Mouse (Mus musculus) G1E (cell line): ENCODE results near the gene Tgfb1i1. TPM values are rescaled to one million over a fixed set of nuclear protein-coding genes. Genes with fewer than 3 reads are reported as not detected.

Source experiments
- ATAC-seq: 2 replicates; pipeline ENCODE4 v1.8.0; 2016; ENCODE audit warnings: mild to moderate bottlenecking; ENCODE audit not compliant: insufficient number of reproducible peaks, poor library complexity, low FRiP score, severe bottlenecking; ENCODE audit errors: extremely low read depth
- DNase-seq: peaks from one replicate; pipeline ENCODE4 v3.0.0; 2012; ENCODE audit warnings: low spot score
- H3K27me3 ChIP-seq: 2 replicates; pipeline ENCODE4 v1.6.1; 2012; ENCODE audit warnings: mild to moderate bottlenecking, low read length, inconsistent platforms; ENCODE audit not compliant: insufficient read depth
- H3K36me3 ChIP-seq: replicated peaks from 2 replicates; pipeline ENCODE3; 2012; ENCODE audit warnings: mild to moderate bottlenecking, inconsistent platforms
- H3K4me1 ChIP-seq: 2 replicates; pipeline ENCODE4 v1.6.1; 2012; ENCODE audit warnings: low read depth, low read length, inconsistent platforms, mixed read lengths; ENCODE audit not compliant: insufficient read depth
- H3K4me3 ChIP-seq: 2 replicates; pipeline ENCODE4 v1.5.1; 2012; ENCODE audit warnings: low read depth, mild to moderate bottlenecking, inconsistent platforms, low read length, moderate library complexity, mixed read lengths
- H3K9me3 ChIP-seq: replicated peaks from 2 replicates; pipeline ENCODE4 v1.6.1; 2012; ENCODE audit warnings: inconsistent platforms
- CTCF ChIP-seq: IDR thresholded peaks from 2 replicates; pipeline ENCODE4 v1.5.1; 2012; ENCODE audit warnings: low read depth, low read length, inconsistent platforms, mixed read lengths
- GATA1 ChIP-seq: IDR thresholded peaks from 2 replicates; pipeline ENCODE4 v1.6.1; 2012; ENCODE audit warnings: borderline replicate concordance, low read length, inconsistent platforms, mixed read lengths
- GATA2 ChIP-seq: IDR thresholded peaks from 2 replicates; pipeline ENCODE4 v1.6.1; 2012; ENCODE audit warnings: low read depth, low read length, inconsistent platforms, borderline replicate concordance
- POLR2AphosphoS5 ChIP-seq: IDR thresholded peaks from 2 replicates; pipeline ENCODE4 v1.6.1; 2012; ENCODE audit warnings: low read depth, low read length, inconsistent platforms; ENCODE audit not compliant: insufficient replicate concordance
- TAL1 ChIP-seq: conservative IDR thresholded peaks from 2 replicates; pipeline ENCODE4 v1.6.1; 2012; ENCODE audit warnings: low read depth, low read length, inconsistent platforms, mixed read lengths
- polyA plus RNA-seq: library from polyadenylated mRNA; stranded (reverse); fragments of >175 nt; gene quantifications from 2 replicates; pipeline ENCODE4 v1.2.3, GENCODE M21; 2012
- total RNA-seq, 2 experiments: library from RNA; stranded (forward) in 1 of 2; stranded (reverse) in 1 of 2; fragments of 200-1000 nt in 1 of 2; fragments of >200 nt in 1 of 2; fragmentation: Nextera tagmentation in 1 of 2; gene quantifications; 2 replicates each; pipeline ENCODE4 v1.2.3; 2014 to 2017

Gene Tgfb1i1
- total and polyA plus RNA-seq, 3 experiments = 0.05 to 0.11 TPM; not detected in 1

- H3K36me3 ChIP-seq = no peaks in the 10 kb centered on the region
- DNase-seq (peak; percentile 32), ATAC-seq (no peak; the same call in 1 of the 2 replicates)
- H3K9me3 ChIP-seq = no peaks in the 10 kb centered on the region
- no peaks in the 10 kb centered on the region for H3K4me1 ChIP-seq
- H3K4me3 ChIP-seq = no peak overlapping the region
- peak; percentile 83 for TF ChIP-seq CTCF
- TF ChIP-seq GATA1 = no peak
- peaks cover 10% of the 10 kb centered on the region for H3K27me3 ChIP-seq
Measured at GRCm38 (mm10) chr7:128208187-128208586, 38.4 kb upstream of the Tgfb1i1 start.

DNA sequence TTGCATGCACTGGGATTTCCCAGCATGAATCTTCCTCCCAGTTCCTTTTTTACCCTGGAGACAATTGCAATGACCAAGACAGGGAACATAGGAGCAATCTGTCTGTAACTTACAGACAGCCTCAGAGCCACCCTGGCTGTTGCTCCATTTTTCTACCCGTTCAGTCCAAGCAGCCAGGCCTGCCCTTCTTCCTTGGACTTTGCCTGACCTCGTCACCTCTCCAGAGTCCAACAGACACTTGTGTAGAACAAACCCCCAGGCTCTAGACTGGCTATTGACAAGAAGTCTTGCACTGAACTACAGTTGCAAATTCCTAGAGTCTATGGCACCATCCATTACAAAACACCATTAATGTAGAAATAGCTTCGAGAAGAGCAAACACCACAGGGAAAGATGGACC lies 36.8 kb upstream of the Tgfb1i1 start:
- TF ChIP-seq GATA1 (no peak), GATA2 (no peak), TAL1 (no peak), POLR2AphosphoS5 (no peak), CTCF (no peak)
- no peaks in the 10 kb centered on the region for H3K4me1 ChIP-seq
- H3K4me3 ChIP-seq = no peak overlapping the region
- H3K9me3 ChIP-seq = no peaks in the 10 kb centered on the region
- no peak for DNase-seq
- H3K27me3 ChIP-seq = peaks cover 22% of the 10 kb centered on the region
- no peak for ATAC-seq
- H3K36me3 ChIP-seq = no peaks in the 10 kb centered on the region

DNA sequence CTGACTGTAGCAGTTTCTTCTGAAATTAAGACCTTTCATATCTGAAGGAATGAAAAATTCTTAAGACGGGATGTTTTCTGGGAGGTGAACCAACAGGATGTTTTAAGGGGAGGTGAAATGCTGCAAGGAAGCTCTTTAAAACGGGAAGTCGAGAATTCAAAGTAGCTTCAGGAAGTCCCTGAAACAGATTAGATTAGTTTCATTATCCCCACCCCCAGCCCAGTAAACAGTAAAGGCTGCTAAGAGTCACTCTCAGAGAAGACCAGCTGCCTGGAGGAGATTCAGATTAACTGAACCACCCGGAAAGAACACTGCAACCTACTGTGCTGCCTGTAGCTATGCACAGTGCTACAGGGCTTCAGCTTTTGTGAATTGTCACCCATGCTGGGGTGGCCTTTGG lies 26.7 kb upstream of the Tgfb1i1 start:
- Histone ChIP-seq H3K9me3 (no peaks in the 10 kb centered on the region), H3K36me3 (no peaks in the 10 kb centered on the region), H3K27me3 (peaks cover 35% of the 10 kb centered on the region), H3K4me1 (no peaks in the 10 kb centered on the region), H3K4me3 (no peak overlapping the region)
- ATAC-seq = no peak
- no peak for TF ChIP-seq CTCF
- no peak for TF ChIP-seq GATA1
- TF ChIP-seq TAL1 = no peak
- no peak for TF ChIP-seq POLR2AphosphoS5
- no peak for TF ChIP-seq GATA2
- no peak for DNase-seq

DNA sequence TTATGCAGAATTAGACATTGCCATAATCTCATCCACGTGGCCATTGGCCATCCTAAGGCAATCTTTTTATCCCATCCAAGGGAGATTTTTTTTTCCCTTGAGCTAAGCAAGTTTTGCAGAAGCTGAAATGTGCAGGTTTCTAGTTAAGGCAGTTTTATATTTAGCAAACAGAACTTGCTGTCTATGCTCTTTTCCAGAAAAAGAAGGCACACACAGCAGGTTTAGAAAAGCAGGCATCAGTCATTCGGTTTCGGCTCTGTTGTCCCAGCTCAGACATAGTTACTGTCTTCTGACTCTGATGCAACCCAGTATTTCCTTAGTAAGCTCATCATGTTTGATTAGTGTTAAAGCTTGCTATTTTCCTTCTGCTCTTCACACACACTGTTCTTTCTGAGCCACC lies 25.7 kb upstream of the Tgfb1i1 start:
- TF ChIP-seq GATA2 (no peak), CTCF (no peak), POLR2AphosphoS5 (no peak)
- no peak for DNase-seq
- no peaks in the 10 kb centered on the region for H3K36me3 ChIP-seq
- no peaks in the 10 kb centered on the region; the same call in 1 of the 2 replicates for H3K4me1 ChIP-seq
- H3K9me3 ChIP-seq = no peaks in the 10 kb centered on the region
- H3K4me3 ChIP-seq = no peak overlapping the region
- ATAC-seq = no peak
- peaks cover 41% of the 10 kb centered on the region for H3K27me3 ChIP-seq

- Histone ChIP-seq H3K36me3 (peaks cover 17% of the 10 kb centered on the region), H3K4me1 (peaks cover 6% of the 10 kb centered on the region), H3K27me3 (peaks cover 23% of the 10 kb centered on the region), H3K4me3 (no peak overlapping the region), H3K9me3 (no peaks in the 10 kb centered on the region)
- DNase-seq = no peak
- ATAC-seq = no peak; the same call in 1 of the 2 replicates
- TF ChIP-seq TAL1 (no peak), POLR2AphosphoS5 (no peak), GATA1 (no peak), CTCF (no peak), GATA2 (no peak)
Measured at GRCm38 (mm10) chr7:128231741-128232140, 14.9 kb upstream of the Tgfb1i1 start.

DNA sequence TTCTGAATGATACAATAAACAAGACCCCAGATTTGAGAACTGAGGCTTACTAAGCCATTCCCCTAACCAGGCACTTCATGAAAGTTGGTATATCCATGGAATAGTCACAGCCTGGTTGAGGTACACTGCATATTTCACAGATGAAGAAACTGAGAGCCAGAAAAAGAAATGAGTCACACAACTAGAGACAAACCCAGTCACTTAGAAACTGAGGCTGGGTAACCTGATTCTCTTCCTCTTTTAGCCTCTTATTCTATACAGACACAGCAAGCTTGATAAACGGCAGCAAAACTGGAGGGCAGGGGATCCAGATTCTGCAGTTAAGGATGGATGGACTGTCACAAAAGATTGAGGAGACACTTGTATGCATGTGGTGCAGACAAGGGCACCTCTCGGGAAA lies 11.8 kb upstream of the Tgfb1i1 start:
- TF ChIP-seq GATA2 (no peak), CTCF (no peak), TAL1 (no peak), GATA1 (no peak), POLR2AphosphoS5 (no peak)
- Histone ChIP-seq H3K9me3 (no peaks in the 10 kb centered on the region), H3K4me1 (peaks cover 22% of the 10 kb centered on the region), H3K4me3 (no peak overlapping the region), H3K36me3 (peaks cover 27% of the 10 kb centered on the region), H3K27me3 (peaks cover 9% of the 10 kb centered on the region)
- ATAC-seq (no peak), DNase-seq (no peak)

DNA sequence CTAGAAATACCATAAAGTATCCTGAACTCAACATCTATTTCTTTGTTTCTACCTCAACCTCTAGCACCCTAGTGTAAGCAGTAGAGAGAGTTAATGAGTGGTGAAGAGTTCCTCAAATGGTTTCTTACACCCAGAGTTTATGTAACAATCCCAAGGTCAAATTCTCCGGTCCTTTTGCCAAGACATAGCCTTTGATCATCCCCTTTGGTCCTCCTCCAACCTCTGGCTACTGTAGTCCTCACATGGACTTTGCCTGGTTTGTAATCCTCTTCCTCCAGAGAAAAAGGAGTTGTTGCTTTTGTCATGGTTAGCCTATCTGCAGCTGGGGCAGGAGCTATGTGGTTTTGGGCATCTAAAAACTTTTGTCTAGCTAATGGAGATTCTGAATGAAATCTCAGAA lies 11.1 kb upstream of the Tgfb1i1 start:
- peaks cover 9% of the 10 kb centered on the region for H3K27me3 ChIP-seq

More for the DNA sequence above, 11.1 kb upstream of the Tgfb1i1 start:
- DNase-seq (no peak), ATAC-seq (no peak)
- Histone ChIP-seq H3K4me3 (no peak overlapping the region), H3K9me3 (no peaks in the 10 kb centered on the region), H3K36me3 (peaks cover 34% of the 10 kb centered on the region), H3K4me1 (peaks cover 29% of the 10 kb centered on the region)
- no peak for TF ChIP-seq GATA2
- TF ChIP-seq CTCF = no peak
- no peak for TF ChIP-seq GATA1
